Mouse (Mus musculus): Measurements from ENCODE around the gene Hs2st1.

Hs2st1 gene

DNA sequence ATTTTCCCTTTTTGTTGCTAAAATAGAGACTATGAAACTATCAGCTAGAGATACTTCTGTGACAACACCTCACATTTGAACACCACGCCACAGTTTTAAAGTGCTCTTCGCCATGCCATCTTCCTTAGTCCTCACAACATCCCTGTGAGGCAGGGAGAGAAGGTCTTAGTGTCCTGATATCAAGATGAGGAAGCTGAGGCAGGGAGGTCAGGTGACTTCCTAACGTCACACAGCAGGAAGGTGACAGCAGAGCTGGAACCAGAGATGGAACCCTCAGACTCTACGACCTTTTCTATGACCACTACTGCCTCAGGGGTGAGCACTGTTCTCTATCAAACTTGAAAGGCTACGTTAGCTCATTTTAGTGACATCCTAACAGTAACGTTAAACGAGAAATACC is 136.9 kb downstream of the Hs2st1 start:
- DNase-seq, result no peak

DNA sequence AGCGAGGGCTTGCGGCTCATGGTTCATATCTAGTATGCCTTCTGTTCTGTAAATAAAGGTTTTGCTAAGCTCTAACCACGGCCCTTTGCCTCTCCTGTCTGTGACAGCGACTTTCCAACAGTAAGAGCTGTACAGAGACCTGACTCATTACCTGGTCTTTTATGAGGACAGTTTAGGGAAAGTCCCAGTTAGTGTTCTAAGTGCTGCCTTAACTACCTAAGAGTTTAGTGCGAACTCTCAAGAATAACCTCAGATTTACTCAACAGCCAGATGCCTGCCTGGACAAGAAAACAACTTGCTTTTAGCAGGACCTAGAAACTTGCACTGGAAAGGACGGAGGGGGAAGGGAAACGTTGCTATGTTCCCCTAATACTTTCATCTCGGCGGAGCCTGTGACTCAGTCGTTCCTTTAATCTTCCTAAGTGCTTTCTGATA is 137.8 kb downstream of the Hs2st1 start:
- no peak for DNase-seq

GRCm38 (mm10) chr3:144428514-144429431 is 141.2 kb downstream of the Hs2st1 start:
- no peak for DNase-seq

- no peak for DNase-seq
Observed at GRCm38 (mm10) chr3:144425041-144425448, 144.9 kb downstream of the Hs2st1 start.

- DNase-seq, result no peak
Observed at GRCm38 (mm10) chr3:144421404-144422180, 148.4 kb downstream of the Hs2st1 start.

DNA sequence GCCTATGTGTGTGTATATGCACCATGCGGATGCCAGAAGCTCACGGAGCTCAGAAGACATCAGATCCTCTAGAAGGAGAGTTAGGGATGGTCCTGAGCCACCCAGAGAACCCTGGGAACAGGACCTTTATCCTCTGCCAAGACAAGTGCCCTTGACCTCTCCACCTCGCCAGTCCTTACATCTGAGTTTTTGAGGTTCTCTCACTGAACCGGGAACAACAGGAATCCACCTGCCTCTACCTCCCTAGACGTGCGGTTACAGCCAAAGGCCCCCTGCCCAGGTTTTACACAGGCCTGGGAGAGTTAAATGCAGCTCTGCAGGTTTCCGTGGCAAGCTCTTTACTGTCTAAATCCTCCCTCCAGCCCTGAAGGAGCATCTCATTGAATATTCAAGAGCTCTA is 156.2 kb downstream of the Hs2st1 start:
- DNase-seq, result no peak

- DNase-seq, result peak; percentile 27 to 75
Observed at GRCm38 (mm10) chr3:144412538-144413272, 157.3 kb downstream of the Hs2st1 start.

GRCm38 (mm10) chr3:144411650-144412278 is 158.2 kb downstream of the Hs2st1 start:
- no peak for DNase-seq

- DNase-seq, result no peak
Observed at GRCm38 (mm10) chr3:144411051-144411542, 158.9 kb downstream of the Hs2st1 start.

DNA sequence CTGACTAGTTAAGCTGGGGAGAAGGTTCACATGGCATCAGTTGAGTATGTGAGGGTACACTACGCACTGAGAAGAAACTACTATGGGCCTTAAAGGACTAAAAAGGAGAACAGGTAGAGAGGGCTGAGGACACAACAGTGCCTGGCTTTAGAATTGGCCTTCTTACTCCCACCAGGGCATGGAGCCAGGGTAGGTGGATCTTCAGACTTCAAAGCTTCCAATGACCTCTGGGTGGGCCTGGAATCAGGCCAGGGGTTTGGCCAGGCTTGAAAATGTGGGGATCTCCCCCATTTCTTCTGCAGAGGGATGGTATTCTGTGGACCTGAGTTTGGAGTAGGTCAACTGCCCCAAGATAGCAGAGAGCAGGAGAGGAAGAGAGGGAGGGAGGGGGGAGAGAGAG is 161.0 kb downstream of the Hs2st1 start:
- no peak for DNase-seq

GRCm38 (mm10) chr3:144405331-144405730 is 164.7 kb downstream of the Hs2st1 start:
- no peak for DNase-seq

DNA sequence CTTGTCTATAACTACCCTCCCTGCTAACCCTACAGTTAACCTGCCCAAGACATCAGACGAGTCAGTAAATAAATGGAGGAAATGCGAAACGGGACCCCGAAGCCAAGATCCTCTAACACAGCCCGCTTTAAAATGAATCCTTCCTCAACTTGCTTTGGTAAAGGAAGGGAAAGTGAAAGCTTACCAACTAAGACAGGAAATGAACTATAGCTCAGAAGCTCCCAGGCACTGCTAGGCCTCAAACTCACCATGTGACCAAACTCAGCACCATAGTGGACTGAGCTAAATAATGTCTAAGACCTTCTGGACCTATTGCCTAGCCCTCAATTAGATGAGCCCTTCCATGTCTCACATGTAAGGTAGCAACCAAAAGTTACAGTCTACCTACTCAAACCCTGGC is 168.7 kb downstream of the Hs2st1 start:
- DNase-seq, result no peak

DNA sequence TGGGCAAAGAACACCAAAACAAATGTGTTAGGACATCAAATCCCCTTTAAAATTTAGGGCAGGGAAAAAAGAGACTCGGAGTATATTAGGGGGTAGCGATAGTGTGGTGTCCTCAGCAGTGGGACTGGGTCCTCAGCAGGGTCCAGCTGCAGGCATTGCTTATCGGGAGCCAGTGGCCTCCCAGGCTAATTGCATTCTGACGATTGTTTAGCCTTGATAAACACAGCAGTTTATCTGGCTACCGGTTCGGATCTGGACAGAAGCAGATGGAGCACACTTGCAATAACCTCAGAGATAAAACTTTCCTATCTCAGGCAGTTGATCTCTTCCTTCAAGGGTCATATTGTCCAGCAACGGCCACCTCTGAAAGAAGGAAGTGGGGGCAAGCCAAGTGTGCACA is 169.1 kb downstream of the Hs2st1 start:
- DNase-seq, result no peak

DNA sequence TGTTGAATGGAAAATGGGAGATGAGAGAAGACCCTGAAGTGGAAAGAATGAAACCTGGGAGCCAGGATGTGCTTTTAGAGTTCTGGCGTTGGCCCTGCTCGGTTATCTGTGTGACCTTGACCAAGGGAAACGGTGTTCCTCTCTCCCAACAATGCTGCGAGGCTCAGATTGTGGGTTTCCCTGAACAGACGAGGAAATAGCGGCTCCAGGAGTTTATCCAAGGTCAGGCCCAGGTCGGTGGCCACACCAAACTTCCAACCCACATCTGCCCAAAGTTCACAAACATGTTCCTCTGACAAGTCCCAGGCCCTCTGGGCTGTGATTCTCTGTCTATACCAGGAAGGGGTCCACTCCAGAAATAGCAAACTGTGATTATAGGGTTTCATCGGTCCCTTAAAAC is 169.6 kb downstream of the Hs2st1 start:
- DNase-seq, result no peak

GRCm38 (mm10) chr3:144399358-144400096 is 170.5 kb downstream of the Hs2st1 start:
- peak; percentile 25 to 41 for DNase-seq

GRCm38 (mm10) chr3:144398166-144398565 is 171.8 kb downstream of the Hs2st1 start:
- DNase-seq, result no peak

- no peak for DNase-seq
Observed at GRCm38 (mm10) chr3:144396478-144396877, 173.5 kb downstream of the Hs2st1 start.

GRCm38 (mm10) chr3:144394454-144394943 is 175.5 kb downstream of the Hs2st1 start:
- DNase-seq, result no peak

GRCm38 (mm10) chr3:144386446-144386845 is 183.5 kb downstream of the Hs2st1 start:
- DNase-seq, result no peak

- no peak for DNase-seq
Observed at GRCm38 (mm10) chr3:144384648-144385047, 185.3 kb downstream of the Hs2st1 start.

DNA sequence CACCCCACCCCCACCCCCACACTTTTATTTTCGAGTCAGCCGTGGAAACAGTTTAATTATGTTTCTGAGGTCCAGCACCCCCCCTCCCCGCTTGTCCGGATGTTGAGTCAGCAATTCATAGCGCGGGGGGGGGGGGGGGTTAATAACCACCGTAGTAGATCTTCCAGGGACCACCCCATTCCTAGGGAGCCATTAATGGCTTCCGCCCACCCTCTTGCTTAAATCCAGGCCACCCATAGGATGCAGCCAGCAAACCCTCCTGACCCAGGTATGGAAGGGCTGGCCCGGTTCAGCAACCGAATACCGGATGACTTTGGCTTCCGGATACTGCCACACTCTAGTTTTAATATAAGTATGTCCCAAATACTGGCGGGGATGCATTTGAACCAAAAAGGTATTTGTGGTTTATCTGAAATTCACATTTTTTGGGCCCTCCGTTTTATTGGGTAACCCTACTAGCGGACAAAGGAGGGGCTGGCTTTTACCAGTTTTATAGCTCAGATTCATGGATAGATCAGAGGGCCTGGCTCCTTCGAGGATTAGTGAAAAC is 188.5 kb downstream of the Hs2st1 start:
- no peak for DNase-seq
